Comparison of ENCODE assay signal across 22 mouse cellular contexts in the genomic region with DNA sequence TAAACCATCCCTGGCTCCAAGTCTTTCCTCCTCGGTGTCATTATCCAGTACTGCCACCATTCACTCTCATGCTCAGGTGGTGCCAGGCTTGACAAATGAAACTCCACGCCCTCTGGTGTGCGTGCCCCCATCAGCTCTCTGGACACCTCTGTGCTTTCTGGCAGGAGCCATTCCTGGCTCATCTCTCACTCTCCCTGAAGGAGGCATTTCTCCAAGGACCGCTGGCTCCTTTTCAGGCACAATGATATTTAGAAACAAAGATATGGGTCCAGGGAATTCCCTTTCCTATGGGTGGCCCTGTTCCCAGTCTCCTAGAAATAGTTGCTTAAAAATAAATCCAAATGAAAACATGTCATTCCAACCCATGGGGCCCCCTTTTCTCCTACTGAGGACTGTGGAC. TPM values are rescaled to one million over a fixed set of nuclear protein-coding genes. Genes with fewer than 3 reads are reported as not detected.
A peak's percentile ranks its signal among the peaks of the same experiment; 100 is the strongest.
DNase-seq lines count a peak whose midpoint lies in the region; TF ChIP-seq lines count a peak whose summit lies in the region.
"Had no signal": no experiment of that assay in that cellular context is flagged by ENCODE, and none has a peak within 500 bp of the region (broad histone marks: within the 10 kb centered on the region; RNA-seq: fewer than 3 reads in every experiment).

No protein-coding gene starts in this region.

- no peak for TF ChIP-seq CTCF in gastrocnemius, adult 2 months (IDR thresholded peaks at IDR 0.05)
- no peak for TF ChIP-seq CTCF in layer of hippocampus, adult 2 months (conservative IDR thresholded peaks at IDR 0.05)

- H3K27ac ChIP-seq in gastrocnemius, adult 2 months, result peak overlapping the region; percentile 56; the same call in 1 of the 2 replicates
- H3K27ac ChIP-seq in layer of hippocampus, adult 2 months, result peak overlapping the region; percentile 18; the same call in 1 of the 2 replicates
- H3K27ac ChIP-seq: heart, embryonic 15.5 days; kidney, embryonic 15.5 days; limb, embryonic 13.5 days; midbrain, embryonic 12.5 days; neural tube, embryonic 13.5 days had no signal

- H3K4me3 ChIP-seq in gastrocnemius, adult 2 months, result no peak overlapping the region
- H3K4me3 ChIP-seq in layer of hippocampus, adult 2 months, result no peak overlapping the region
- H3K4me3 ChIP-seq: heart, embryonic 15.5 days; kidney, embryonic 15.5 days; limb, embryonic 13.5 days; midbrain, embryonic 12.5 days; neural tube, embryonic 13.5 days had no signal

- DNase-seq in gastrocnemius, adult 2 months, result peak; percentile 42
- no peak for DNase-seq in gastrocnemius, postnatal 10 days
- no peak for DNase-seq in layer of hippocampus, adult 2 months (ENCODE audit: low spot score in 2 of 2)
- DNase-seq in layer of hippocampus, postnatal 36 days, result no peak
- peak; percentile 61 to 66 for DNase-seq in heart, postnatal 10 days
- no peak for DNase-seq in MN1 (ENCODE audit: low spot score)
- DNase-seq: B cell, adult 2 months; cerebellum, adult 8-10 months; cerebellum, postnatal 36 days; kidney, adult 18-20 months; kidney, postnatal 25 days; liver, postnatal 0 days; lung, postnatal 36 days; right cerebral cortex, postnatal 14 days; thymus, postnatal 4 days had no signal

- intact Hi-C loops in gastrocnemius, adult 2 months (cut with DNase I), result no loop called here
- intact Hi-C loops in heart, postnatal 10 days (cut with DNase I), result loop anchor here (2.0 kb wide), 1 partner anchor 18 kb away; no protein-coding TSS in a partner anchor

RNA-seq across cellular contexts. Expression of a gene that starts 4.3 kb away (rescaled TPM):
- 10 to 100 TPM in 1 of 2 experiments, 1 to 10 TPM in 1; 7.5 to 10.3 TPM for total RNA-seq in gastrocnemius, adult 2 months (2021)
- 1 to 10 TPM; 7.0 to 7.7 TPM for total RNA-seq in gastrocnemius, postnatal 10 days (2021)
- total RNA-seq in layer of hippocampus, adult 2 months (2021), result 10 to 100 TPM; 14.0 to 15.2 TPM
- total RNA-seq in layer of hippocampus, postnatal 36 days (2021), result 10 to 100 TPM; 12.8 to 13.0 TPM
- 1 to 10 TPM; 6.9 to 7.5 TPM for total RNA-seq in heart, postnatal 10 days (2021)

RNA-seq across cellular contexts. Expression of a gene that starts 19.2 kb away (rescaled TPM):
- total RNA-seq in gastrocnemius, adult 2 months (2021), result 1 to 10 TPM in 1 of 2 experiments, under 1 TPM in 1; 0.59 to 1.0 TPM
- total RNA-seq in gastrocnemius, postnatal 10 days (2021), result 1 to 10 TPM; 1.9 to 3.4 TPM
- under 1 TPM in 1 of 2 experiments, not detected in 1; 0.29 TPM for total RNA-seq in layer of hippocampus, adult 2 months (2021)
- total RNA-seq in layer of hippocampus, postnatal 36 days (2021), result not detected
- total RNA-seq in heart, postnatal 10 days (2021), result 1 to 10 TPM; 4.7 to 5.1 TPM
- total RNA-seq: layer of hippocampus, postnatal 14 days; megakaryocyte, adult 5-6 weeks had no signal

Comparison
In these comparisons a context has a peak if more than half of its experiments do, and no peak if none do; other contexts are left out.
1. DNase-seq: peak in gastrocnemius, adult 2 months (single experiment) and heart, postnatal 10 days (2 of 2); none in gastrocnemius, postnatal 10 days (single experiment), layer of hippocampus, adult 2 months (0 of 2), layer of hippocampus, postnatal 36 days (0 of 2) and MN1 (single experiment).